Mouse (Mus musculus) thymus, postnatal 10 days (tissue): ENCODE data around the gene Ubl4b.

ENCODE experiments used
- DNase-seq, 2 experiments: peaks; one replicate each; pipeline ENCODE4 v3.0.0; 2021; ENCODE audit warnings: low spot score in 2 of 2

Gene Ubl4b

GRCm38 (mm10) chr3:107524547-107524946, 30.3 kb downstream of the Ubl4b start:
- DNase-seq: no peak

GRCm38 (mm10) chr3:107520931-107521330, 33.9 kb downstream of the Ubl4b start:
- no peak for DNase-seq

GRCm38 (mm10) chr3:107517631-107518108, 37.2 kb downstream of the Ubl4b start, which contains the start of gene Slc6a17:
Gene Slc6a17 (minus strand): TSS chr3:107518018.
- DNase-seq: no peak

GRCm38 (mm10) chr3:107516776-107517630, 37.9 kb downstream of the Ubl4b start:
- no peak for DNase-seq

GRCm38 (mm10) chr3:107515989-107516388, 38.9 kb downstream of the Ubl4b start:
- no peak for DNase-seq

- DNase-seq: no peak
Observed at GRCm38 (mm10) chr3:107511416-107511815, 43.5 kb downstream of the Ubl4b start.

- no peak for DNase-seq
Observed at GRCm38 (mm10) chr3:107508696-107509095, 46.2 kb downstream of the Ubl4b start.

GRCm38 (mm10) chr3:107507966-107508365, 46.9 kb downstream of the Ubl4b start:
- no peak for DNase-seq

- no peak for DNase-seq
Observed at GRCm38 (mm10) chr3:107506531-107506930, 48.3 kb downstream of the Ubl4b start.

GRCm38 (mm10) chr3:107505464-107506367, 49.2 kb downstream of the Ubl4b start:
- no peak for DNase-seq

- DNase-seq: no peak
Observed at GRCm38 (mm10) chr3:107504542-107504941, 50.3 kb downstream of the Ubl4b start.

- no peak for DNase-seq
Observed at GRCm38 (mm10) chr3:107503716-107504115, 51.2 kb downstream of the Ubl4b start.
